Mouse (Mus musculus): ENCODE measurements at regions not wholly inside any gene's neighbourhood (a gene's known extent, or its start where the extent isn't known, plus 50 kb on each side); places are given as distances from the start of the nearest gene placed in this dataset.
"Not testable (repeated sequence)": the region's sequence is repeated elsewhere in the genome, so short reads cannot be mapped to it uniquely, and the experiment has no call there.

- DNase-seq (ENCODE audit: low spot score in 2 of 2): not testable (repeated sequence)
Measured at GRCm38 (mm10) chr16:56323828-56324227, 119.7 kb downstream of the Impg2 start.

DNA sequence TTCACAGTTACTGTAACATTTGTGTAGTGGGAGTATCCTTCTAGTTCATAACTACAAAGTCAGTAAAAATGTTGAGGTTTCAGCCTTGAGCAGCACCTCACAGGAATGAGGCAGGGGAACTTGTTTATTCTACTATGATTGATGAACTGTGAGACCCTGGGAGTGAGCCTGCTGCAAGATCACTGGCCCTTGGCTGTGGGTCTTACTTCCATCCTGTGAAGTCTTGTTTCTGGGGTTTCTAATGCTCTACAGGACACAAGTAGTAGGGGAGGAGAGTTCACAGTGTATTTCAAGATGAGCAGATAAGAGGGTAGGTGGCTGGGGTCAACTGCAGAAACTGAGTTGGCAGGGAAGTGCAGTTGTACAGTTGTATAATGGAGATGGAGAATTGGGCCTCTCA, 128.3 kb upstream of the Abi3bp start:
- DNase-seq (ENCODE audit: low spot score in 2 of 2): no peak

GRCm38 (mm10) chr16:56352888-56353287, 124.8 kb upstream of the Abi3bp start:
- no peak for DNase-seq (ENCODE audit: low spot score in 2 of 2)

DNA sequence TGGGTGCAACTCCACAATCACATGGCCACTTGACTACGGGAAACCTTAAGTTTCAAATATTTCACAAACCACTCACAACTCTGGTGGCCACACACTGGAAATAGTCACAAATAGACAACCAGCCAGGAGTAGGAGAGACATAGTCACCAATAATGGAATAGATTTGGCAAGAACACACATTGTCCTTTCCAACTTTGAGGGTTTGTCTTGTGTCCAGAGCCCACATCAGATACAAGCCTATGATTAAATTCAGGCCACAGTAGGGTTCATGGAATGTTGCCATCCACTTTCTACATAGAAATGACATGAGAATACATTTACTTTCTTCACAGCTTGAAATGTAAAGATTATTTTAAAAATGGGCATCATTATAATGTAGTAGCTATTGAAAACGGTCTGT, 118.6 kb upstream of the Abi3bp start:
- peak in 1 of 2 experiments; percentile 42 for DNase-seq (ENCODE audit: low spot score in 2 of 2)

DNA sequence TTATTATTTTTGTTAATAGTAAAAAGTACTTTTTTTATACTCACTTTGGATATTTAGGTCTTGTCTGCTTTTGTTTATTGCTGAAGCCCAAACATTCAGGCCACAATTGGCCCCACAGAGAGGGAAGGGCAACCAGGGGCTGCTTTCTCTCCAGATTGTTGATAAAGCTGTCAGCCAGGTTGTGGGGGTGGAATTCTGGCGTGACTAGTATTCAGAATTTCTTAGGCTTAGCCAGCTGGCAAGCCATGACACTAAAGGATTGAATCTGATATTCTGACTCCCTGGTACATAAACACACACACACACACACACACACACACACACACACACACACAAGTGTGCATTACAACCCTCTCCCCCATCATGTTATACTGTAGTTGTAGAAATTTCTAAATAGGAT, 116.7 kb upstream of the Abi3bp start:
- DNase-seq (ENCODE audit: low spot score in 2 of 2): peak; percentile 12 to 17

DNA sequence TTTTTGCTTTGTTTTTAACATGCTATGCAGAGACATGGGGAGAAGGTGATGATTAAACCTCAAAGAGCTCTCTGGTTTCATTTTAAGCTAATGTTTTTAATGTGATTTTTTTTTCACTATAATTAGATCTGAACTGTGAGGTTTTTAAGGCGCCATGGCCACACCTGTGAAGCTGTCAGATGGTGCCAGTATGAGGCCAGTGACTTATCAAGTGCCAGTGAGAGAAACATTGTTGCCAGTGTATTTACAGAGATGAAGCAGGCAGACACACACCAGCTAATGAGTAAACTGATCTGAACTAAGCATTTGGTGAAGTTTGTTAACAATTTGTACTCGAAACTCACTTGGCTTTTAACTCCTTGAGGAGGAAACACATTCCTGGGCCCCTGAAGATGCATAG, 99.3 kb upstream of the Abi3bp start:
- DNase-seq (ENCODE audit: low spot score in 2 of 2): no peak

DNA sequence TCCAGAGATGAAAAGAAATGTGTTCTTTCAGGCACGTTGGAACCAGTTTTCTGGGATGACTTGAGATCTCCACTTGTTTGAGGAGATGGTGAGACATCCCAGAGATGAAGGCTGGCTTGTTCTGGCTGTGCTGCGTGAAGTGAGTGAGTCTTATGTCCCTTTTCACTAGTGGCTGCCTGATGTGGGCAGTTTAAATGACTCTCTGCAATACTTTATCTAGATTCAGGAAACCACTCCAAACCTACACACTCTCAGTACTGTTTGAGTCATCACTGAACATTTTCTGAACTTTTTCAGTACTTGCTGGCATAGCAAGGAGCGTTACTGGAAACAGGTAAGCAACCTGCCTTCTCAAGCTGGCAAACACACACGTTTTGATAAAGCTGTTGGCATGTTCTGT, 97.0 kb upstream of the Abi3bp start:
- DNase-seq (ENCODE audit: low spot score in 2 of 2): no peak

- peak in 1 of 2 experiments; percentile 15 for DNase-seq (ENCODE audit: low spot score in 2 of 2)
Measured at GRCm38 (mm10) chr16:56386539-56386938, 91.1 kb upstream of the Abi3bp start.

- DNase-seq (ENCODE audit: low spot score in 2 of 2): no peak
Measured at GRCm38 (mm10) chr16:56392843-56393242, 84.8 kb upstream of the Abi3bp start.

DNA sequence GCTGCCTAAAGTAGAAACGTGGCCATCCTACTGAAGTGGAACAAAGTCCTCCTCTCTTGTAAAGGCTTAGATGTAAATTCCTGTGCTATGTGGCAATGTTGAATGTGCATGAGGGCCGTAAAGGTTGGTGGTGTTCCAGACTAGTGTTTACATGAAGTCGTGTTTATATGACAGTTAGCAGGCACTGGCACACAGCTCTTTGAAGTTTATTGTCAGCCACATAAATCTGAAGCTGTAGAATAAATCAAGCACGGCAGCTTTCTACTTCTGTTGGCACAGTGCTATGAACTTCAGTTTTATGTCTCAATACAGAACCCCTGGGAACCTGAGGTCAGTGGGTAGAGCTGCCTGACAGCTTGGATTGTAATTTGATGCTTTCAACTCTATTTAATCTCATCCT, 81.1 kb upstream of the Abi3bp start:
- DNase-seq (ENCODE audit: low spot score in 2 of 2): no peak

DNA sequence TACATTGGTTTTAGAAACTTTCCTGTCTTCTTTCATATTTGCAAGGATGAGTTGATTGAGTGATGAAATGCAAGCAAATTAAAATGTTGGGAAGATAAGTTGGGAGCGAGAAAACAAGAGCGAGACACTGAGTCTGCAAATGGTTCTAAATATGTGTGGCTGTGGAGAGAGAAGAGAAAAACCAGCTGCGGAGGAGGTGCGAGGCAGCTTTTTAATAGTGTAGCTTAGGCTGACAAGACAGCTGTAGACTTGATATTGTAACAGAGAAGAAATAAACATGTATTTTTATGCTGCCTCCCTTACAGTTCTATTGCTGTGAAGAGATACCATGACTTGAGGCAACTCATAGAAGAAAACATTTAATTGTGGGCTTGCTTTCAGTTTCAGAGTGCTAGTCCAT, 78.1 kb upstream of the Abi3bp start:
- DNase-seq (ENCODE audit: low spot score in 2 of 2): no peak

DNA sequence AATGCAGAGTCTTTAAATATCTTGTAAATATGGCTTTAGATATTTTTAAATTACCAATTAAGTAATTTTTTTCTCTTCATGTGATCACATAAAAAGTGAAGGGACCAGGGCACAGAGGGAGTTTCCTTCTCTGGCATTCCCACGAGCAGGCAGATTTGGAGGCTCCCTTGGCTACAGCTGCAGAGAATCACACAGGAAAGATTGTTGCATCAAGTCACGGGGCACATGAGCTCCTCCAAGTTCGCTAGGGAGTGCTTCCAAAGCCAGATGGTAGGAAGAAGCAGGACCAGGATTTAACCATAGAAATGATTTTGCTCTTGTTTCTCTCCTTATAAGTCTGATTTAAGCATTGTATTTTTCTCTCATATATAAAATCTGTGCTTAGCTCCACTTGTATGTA, 53.9 kb upstream of the Abi3bp start:
- peak; percentile 46 for DNase-seq (ENCODE audit: low spot score in 2 of 2)

All from heart, adult 9 months (tissue).